Mouse (Mus musculus) kidney, postnatal 14 days (tissue): ENCODE results near the gene Slc2a9.
A peak's percentile ranks its signal among the peaks of the same experiment; 100 is the strongest.

Experiments
- DNase-seq: peaks from one replicate; pipeline ENCODE4 v3.0.0; 2022; ENCODE audit warnings: mixed read lengths

Slc2a9 gene

DNA sequence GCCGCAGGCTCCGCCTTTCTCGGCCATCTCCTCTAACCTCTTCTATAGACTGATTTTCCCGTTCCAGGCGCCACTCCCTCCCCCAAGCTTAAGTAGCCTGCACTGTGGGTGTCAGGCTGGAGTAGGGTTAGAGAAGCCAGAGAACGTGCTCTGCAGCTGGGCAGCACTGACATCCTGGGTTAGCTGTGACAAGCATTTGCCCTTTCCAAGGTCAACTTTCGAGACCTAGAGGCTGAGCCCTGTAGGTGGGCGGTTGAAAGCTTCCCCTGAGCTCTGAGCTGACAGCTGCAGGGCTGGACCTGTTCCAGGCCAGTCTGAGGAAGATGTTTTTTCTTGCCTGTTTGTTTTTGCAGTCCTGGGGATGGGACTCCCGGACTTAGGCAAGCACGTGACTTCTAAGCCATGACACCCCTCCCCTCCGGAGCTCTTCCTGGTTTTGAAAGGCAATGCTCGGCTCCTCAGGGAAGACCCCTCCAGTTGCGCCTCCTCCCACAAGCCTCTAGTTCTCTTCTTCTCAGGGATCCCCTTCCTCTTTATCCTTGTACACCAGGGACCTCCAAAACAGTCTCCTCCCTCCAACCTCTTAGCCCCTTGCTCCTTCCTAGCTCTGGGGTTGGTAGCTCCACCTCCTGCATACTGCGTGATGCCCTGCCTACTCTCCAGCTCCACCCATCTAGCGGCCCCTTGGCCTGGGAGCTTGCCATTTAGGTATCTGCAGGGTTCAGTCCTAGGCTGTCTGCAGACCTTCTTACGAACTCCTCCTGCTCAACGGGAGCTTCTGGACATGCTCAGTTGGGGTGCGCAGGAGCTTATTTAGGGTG lies 136.1 kb downstream of the Slc2a9 start:
- peak; percentile 62 for DNase-seq

DNA sequence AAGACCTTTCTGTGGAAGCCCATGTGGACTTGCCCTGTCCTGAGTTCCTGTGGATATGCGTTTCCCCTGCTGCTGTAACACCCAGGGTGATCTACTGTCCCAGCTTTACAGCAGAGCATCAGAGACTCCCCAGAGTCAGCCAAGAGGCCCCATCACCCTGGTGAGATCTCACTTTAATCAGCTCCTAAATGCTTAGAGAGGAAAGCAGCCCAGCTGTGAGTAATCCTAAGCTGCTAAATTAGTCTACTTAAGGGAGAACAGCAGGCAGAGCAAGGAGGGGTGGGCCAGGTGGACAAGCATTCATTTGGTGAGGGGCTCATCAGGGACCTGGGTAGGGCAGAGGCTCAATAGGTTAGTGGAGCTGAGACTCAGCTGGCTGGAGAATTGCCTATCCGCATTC lies 137.4 kb downstream of the Slc2a9 start:
- DNase-seq = no peak

DNA sequence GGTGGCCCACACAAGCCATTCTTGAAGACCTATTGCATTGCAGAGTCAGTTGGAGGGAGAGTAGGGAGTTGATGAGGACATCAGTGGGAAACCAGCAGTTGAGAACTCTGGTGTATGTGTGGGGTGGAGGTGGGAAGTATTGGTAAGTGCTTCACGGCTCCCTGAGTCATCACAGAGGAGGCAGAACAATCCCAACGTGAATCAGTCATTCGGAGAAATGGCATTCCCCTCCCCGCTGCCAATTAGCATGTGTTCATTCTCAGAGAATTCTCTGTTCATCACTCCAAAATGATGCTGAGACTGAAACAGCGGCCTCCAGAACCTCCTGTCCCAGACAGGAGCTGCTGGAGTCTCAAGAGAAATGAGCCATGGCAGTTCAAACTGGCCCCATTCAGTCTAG lies 138.5 kb downstream of the Slc2a9 start:
- no peak for DNase-seq

DNA sequence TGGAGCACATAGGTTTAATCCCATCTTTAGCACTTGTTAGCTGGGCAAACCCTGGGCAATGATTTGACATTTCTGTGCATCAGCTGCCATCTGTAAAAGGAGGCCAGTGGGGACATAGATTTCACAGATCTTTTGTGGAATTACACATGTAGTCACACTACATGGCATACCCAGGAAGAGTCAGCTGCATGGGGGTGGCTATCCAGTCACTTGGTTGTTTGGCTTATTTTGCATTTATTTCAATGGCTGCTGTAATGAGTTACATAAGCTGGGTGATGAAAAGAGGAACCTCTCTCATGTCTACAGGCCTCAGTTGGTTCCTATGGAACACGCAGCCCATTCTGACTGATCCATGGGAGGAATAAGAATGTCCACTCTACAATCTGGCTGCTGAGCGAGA lies 143.2 kb downstream of the Slc2a9 start:
- no peak for DNase-seq

DNA sequence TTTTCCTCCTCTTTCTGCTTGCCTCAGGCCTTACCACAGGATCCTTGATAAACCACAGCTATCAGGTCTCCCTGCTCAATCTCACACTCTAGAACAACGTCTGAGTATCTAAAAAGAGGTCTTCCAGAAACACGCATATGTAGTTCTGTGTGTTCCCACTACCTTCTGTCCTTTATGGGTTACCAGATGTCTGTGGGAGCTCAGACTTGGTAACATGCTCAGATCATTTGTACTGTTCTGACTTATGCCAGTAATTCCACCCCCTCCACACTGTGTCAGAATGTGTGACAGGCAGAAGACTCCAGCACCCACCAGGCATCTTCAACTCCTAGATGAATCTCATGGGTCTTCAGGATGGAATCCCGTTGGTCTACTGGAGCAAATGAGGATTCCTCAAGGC lies 146.0 kb downstream of the Slc2a9 start:
- no peak for DNase-seq

DNA sequence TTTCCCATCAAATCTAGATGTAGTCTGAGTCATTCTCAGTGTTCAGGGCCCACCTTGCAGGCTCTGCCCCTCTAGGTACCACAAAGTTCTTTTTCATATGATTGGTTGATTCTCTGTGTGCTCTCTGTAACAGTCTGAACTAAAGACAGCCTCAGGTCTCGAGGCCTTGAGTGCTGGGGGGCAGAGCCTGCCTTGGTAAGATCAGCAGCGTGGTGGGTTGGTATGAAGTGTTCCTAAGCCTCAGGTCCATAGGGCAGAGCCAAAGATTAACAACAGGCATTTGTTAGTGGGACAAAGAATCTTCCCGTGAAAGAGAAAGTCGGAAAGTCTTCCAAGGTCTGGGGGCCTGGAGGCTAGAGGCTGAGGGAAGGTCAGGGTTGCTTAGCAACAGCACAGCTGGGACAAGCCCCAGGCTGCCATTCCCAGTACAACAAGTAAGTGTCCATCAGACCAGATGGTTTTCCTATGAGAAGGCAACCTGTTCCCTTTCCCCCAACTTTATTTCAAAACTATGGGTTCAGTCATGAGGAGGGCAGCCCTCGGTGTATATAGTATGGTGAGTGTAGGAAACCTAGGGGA lies 152.5 kb downstream of the Slc2a9 start:
- DNase-seq = no peak

DNA sequence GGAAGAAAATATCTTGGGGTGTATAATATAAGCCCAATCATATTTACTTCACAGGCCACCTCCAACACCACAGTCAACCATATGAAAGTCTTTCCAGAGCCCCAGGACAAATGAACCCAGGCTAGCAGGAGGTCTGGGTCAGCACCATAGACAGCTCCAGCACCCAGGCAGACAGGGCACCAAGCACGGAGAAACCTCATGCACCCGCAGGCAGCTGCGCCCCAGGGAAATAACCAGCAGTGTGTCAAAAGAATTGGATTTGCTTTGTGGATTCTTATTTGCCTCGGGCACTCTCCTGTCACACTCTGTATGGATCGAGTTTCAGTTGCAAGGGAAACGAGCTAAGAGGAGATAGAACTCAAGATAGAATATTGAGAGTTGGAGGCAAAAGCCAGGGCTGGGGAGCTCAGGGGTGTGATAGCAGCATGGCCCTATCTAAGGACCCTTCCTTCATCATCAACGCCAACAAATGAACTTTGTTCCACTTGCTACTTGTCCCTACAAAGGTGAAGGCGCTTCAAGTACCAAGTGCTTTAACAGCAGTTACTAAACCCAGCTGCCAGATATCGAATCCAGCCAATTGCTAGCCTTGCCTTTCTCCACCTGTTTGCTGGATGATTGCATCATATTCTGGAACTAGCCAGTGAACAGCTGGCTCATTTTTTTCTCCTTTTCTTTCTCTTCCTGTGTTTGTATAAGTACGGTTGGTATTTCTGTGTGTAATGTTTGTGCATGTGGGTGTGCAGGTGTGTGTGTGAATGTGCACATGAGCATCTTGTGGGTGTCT lies 156.1 kb downstream of the Slc2a9 start:
- peak; percentile 43 for DNase-seq

DNA sequence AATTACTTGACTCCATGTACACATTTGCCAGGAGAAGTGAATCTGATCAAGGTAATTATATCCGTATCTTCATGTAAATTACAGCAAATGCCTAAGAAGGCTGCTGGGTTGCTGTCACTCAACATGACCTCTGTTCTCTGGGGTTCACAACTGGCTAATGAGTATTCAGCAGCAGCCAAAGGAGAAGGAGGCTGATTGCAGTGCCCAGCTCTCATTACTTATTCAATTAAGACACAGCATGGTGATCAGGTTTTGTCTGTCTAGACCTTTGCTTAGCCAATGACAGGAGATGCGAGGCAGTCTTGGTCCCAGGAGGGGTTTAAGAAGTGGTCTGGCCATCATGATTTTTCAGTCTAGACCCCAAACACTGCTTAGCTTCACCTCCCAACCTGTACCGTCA lies 159.8 kb downstream of the Slc2a9 start:
- DNase-seq = no peak

DNA sequence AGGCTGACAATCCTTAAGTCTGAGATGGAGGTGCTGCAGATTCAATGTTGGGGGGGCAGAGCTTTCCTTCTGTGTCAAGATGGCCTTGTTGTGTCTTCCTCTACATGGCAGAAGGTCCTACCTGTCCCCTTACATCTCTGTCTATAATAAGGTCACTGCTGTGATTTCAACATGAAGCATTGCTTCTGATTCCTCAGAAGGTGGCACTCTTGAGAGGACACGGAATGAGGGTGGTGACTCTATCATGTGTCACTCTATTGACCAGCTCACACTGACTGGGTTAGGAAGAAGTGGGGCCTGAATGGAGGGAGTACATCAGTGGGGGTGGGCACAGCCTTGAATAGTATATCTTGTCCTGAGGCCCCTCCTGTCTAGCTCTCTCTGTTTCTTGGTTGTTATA lies 168.4 kb downstream of the Slc2a9 start:
- no peak for DNase-seq

DNA sequence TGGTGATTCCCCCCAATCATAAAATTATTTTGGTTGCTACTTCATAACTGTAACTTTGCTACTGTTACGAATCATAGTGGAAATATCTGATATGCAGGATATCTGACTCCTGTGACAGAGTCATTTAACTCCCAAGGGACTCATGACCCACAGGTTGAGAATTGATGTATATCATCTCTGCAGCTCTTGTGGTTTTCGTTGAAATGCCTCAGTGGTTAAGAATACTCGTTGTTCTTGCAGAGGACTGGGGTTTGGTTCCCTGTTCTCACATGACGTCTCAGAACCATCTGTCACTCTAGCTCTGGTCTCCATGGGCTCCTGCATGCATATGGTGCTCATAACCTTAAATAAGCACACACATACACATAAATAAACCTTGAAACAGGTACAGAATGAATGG lies 169.6 kb downstream of the Slc2a9 start:
- no peak for DNase-seq

DNA sequence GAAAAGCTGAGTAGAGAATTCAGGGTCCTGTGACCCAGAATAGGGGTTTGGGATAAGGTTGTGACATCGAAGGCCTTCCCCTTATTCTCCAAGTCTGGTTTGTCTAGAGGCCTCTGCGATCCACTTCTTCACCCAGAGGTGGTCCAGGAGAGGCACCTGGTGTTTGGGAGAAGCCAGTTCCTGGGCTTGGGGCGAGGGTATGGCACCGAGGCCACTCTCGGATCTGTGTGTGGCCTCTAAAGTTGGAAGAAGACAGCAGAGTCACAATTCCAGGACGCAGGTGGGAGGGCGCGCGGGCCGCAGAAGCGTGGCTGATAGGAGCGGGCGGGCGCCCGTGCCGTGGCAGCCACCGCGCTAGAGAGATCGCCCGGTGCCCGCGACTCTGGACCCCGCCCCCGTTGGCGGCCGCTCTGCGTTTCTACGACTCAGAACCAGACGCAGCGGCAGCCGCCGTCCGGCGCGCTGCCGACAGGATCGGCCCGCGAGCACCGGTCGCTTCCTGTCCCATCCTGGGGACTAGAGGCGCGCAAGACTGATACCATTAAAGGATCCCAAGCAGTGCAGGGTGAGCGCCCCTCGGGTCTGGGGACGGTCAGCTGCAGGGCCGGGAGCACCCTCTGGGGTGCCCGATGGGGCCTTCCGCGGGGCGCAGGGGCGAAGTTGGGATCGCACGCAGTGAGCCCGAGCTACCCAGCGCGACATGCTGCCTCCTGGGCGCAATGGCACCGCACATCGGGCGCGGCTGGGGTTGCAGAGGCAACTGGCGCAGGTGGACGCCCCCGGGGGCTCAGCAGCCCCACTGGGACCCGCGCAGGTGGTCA lies 183.8 kb downstream of the Slc2a9 start, which contains the start of gene Drd5:
TSS of gene Drd5 (plus strand) at position 402 of the 821 bp plus-strand sequence.
- DNase-seq = no peak

DNA sequence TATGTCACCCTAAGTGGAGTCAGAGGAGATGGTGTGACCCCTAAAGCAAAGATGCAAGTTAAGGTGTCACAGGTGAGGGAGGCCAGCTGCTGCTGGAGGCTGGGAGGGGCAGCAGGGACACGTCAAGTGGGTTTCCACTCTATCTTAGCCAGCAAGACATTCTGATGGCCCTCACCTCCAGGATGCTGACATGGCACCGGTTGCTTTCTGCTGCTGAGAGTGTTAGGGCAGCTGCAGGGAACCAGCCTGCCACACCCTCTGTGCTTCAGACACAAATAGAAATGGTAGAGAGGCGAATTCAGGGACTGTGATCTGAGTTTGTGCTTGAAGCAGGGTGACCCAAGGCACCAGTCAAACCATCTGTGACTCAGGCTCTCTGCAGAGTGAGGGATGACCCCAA lies 193.1 kb downstream of the Slc2a9 start:
- no peak for DNase-seq

DNA sequence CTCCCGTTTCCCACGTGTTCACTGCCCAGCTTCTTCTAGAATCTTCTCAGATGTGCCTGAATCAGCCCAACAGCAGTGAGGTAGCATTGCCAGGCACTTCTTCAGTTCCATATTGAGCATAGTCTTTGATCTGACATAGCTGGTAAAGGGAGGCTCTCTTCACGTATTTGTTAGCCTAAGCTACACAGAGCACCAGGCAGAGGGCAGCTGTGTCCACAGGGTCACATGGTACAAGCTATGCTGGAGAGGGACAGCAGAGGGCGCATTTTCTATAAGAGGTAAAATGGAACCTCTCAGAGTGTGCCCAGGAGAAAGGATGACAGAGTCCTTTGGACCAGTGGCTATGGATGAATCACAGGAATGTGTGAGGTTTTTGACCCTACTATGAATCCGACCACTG lies 194.1 kb downstream of the Slc2a9 start:
- DNase-seq = peak; percentile 59

DNA sequence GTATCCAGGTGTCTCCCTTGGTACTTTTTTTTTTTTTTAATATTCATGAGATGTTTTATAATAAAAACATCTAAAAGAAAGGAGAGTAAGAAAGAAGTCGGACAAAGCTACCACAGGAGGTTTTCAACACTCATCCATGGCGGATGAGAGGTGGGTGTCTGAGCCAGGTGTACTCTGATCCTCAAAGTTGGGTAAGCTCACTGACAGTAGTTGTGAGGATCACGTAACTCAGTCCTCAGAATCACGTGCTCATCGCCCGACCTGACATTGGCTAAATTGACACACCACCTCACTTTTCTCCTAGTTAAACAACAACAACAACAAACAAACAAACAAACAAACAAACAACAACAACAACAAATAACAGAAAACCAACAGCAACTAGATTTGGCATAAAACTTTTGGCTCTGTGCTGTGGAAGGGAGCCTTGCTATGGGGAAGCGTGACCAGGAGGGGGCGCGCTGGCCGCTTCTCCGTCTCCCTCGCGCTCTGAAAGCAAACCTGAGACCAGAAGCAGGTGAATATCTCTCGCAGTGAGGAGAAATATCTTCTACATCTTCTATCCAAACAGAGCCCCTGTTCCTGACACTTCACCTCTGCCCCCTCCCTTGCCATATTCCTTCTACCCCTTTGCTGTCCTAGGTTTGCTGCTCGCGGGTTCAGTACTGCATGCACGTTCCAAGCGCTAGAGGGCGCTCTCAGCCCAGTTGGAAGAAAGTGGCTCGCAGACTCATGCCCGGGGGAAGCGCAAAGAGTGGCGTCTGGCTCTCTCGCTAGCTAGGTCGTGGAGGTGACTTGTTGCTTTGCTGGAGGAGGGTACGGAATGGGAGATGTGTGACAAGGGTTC lies 195.5 kb downstream of the Slc2a9 start:
- peak; percentile 91 for DNase-seq

DNA sequence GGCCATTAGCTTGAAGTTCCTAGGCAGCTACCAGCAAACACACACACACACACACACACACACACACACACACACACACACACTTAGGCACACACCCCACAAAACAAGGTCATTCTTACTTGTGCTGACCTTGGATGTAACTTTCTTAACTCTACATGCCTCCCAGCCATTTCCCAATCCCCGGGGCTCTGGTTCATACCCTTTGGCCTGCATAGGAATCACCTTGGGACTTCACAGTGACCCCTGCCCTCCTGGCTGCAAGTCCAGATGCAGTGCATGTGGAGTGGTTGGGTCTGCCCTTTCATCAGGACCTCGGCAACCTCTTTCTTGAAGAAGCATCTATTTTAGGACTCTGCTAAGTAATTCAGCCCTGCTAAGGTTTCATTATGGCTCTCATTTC lies 197.7 kb downstream of the Slc2a9 start:
- DNase-seq = no peak

DNA sequence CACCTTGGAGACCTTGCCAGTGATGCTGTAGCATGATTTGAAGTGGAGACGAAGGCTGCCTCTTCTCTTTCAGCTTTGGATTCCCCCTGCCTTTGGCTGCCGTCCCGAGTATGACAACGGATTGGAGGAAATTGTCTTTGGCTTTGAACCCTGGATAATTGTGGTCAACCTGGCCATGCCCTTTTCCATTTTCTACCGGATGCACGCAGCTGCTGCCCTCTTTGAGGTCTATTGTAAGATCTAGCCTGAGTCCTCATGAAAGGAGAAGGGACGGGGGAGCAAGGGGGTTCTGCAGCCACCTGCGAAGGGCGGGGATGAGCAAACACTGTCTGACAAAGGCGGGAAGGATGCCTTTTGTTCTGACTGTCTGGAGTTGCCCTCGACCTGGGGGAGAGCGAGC lies 200.3 kb downstream of the Slc2a9 start:
- DNase-seq = no peak

DNA sequence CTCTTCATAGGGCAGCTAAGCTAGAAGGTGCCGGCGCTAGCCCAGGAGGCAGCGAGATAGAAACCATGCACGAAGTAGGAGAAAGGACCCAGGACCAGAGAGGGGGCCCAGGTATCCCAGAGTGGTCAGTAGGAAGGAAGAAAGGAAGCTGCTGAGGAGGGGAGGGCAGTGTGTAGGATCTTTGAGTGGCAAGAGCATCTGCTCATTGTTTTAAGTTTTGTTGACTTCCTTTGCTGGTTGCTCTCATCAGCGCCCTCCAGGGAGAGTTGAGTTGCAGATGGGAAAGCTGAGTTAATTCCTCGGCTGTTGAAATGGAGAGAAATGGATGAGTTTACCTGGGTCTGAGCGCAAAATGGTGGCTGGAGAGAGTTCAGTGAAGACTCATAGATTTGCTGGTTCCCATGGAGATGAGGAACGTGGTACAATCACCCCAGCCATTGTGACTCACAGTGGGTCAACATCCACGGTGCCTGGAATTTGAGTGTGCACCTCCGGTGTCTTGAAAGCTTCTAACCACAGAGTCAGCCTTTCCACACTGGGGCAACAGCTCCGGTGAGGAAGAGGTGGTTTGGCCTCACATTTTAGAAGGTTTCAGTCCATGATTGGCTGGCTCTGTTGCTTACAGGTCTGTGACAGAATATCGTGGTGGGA lies 201.1 kb downstream of the Slc2a9 start:
- no peak for DNase-seq
